Mouse (Mus musculus): ENCODE results near the gene Ccdc171.
A peak's percentile ranks its signal among the peaks of the same experiment; 100 is the strongest.
"Not testable (repeated sequence)": the region's sequence is repeated elsewhere in the genome, so short reads cannot be mapped to it uniquely, and the experiment has no call there.

Gene Ccdc171

DNA sequence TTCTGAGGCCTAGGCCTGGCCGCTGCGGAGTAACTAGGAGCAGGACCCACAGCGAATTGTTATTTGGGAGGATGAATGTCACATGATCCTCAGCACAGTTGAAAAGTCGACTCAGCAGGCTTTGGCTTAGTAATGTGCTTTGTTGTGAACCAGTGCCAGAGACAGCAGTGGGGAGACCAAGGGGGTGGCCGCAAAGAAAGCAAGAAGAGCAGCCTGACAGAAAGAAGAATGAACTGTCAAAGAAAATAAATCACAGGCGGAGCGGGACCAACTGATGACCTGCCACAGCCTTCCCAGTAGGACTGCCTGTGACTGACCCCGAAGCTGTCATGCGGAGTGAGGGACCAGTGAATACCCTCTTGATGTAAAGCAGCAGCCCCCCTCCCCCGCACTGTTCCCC lies 131.2 kb downstream of the Ccdc171 start:
- no peak for DNase-seq (ENCODE audit: low spot score)

DNA sequence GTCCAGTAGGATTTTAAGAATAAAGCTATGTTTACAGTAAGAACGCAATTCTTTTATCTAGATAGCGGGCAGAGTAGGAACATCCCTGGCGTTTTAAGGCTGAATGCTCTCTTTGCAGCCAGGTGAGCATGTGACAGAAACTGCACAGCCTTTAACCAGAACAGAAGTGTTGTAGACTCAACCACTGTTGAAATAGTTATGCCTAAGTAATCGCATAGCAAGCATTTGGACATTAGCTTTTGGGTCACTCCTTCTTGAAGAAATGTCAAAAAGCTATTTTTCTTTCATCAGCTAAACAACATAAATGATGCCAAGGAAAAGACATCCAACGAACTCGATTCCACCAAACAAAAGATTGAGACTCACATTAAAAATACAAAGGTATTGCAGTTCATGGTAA lies 131.7 kb downstream of the Ccdc171 start:
- DNase-seq (ENCODE audit: low spot score) = no peak

DNA sequence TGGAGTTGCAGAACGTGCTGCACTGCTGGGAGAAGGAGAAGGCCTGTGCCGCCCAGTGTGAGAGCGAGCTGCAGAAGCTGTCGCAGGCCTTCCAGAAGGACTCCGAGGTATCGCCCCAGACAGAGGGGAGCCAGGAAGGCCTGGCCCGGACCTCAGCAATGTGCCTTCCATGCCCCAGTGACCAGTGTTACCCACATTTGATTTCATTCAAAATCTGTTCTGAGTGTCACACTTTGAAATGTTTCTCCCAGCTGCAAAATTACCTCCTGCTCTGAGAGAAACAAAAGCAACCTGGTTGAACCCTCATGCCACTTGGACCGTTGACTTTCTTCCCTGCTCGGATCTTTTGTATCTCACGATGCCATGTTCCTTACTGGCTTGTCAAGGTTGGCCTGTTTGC lies 133.1 kb downstream of the Ccdc171 start:
- DNase-seq (ENCODE audit: low spot score) = no peak

- DNase-seq (ENCODE audit: low spot score) = no peak
Observed at GRCm38 (mm10) chr4:83659411-83659810, 134.1 kb downstream of the Ccdc171 start.

GRCm38 (mm10) chr4:83661519-83662271 lies 136.3 kb downstream of the Ccdc171 start:
- no peak for DNase-seq (ENCODE audit: low spot score)

- no peak for DNase-seq (ENCODE audit: low spot score)
Observed at GRCm38 (mm10) chr4:83662301-83662700, 137.0 kb downstream of the Ccdc171 start.

- DNase-seq (ENCODE audit: low spot score) = no peak
Observed at GRCm38 (mm10) chr4:83669552-83669951, 144.2 kb downstream of the Ccdc171 start.

DNA sequence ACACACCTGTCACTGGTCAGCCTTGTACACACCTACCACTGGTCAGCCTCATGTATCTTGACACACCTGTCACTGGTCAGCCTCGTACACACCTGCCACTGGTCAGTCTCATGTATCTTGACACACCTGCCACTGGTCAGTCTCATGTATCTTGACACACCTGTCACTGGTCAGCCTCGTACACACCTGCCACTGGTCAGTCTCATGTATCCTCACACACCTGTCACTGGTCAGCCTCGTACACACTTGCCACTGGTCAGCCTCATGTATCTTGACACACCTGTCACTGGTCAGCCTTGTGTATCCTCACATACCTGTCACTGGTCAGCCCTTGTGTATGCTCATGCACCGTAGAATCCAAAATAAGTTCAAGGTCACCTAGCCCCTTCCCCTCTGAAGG lies 150.0 kb downstream of the Ccdc171 start:
- DNase-seq (ENCODE audit: low spot score) = not testable (repeated sequence)

DNA sequence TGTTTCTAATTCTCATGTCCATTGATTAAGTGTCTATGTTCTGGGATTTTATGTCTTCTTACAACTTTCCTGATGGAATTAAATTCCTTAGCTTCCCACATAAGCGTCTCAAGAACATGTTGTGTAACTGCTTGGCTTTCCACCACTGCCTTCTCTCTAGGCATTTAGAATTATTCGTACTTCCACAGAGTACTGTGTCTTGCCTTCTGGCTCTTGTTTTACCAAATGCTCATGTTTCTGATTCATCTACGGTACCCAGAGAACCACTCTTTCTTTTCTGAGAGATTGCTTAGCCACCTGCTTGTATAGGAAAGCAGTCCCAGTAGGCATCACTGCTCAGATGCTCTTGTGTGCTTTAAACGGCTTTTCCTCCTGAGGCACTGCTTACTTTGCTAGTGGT lies 151.1 kb downstream of the Ccdc171 start:
- no peak for DNase-seq (ENCODE audit: low spot score)

- no peak for DNase-seq (ENCODE audit: low spot score)
Observed at GRCm38 (mm10) chr4:83681081-83681480, 155.7 kb downstream of the Ccdc171 start.

DNA sequence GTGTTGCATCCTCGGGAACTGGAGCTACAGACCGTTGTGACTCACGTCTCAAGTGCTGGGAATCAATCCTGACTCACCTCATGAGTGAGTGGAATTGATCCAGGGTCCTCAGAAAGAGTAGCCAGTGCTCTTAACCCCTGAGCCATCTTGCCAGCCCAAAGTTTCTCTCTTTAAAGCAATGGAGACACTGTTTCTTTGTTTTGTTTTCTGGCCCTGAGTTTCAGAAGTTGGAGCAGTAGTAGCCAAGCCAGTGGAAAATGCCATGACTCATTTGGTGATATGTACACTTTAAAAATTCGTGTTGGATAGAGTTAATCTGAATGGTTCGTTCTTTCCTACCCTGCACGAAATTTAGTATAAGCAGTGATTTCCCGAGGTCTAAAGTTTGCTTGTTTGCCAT lies 157.5 kb downstream of the Ccdc171 start:
- no peak for DNase-seq (ENCODE audit: low spot score)

GRCm38 (mm10) chr4:83700190-83700589 lies 174.8 kb downstream of the Ccdc171 start:
- no peak for DNase-seq (ENCODE audit: low spot score)

GRCm38 (mm10) chr4:83716996-83717395 lies 191.7 kb downstream of the Ccdc171 start:
- DNase-seq (ENCODE audit: low spot score) = no peak

- DNase-seq (ENCODE audit: low spot score) = no peak
Observed at GRCm38 (mm10) chr4:83719816-83720215, 194.5 kb downstream of the Ccdc171 start.

GRCm38 (mm10) chr4:83725136-83725535 lies 199.8 kb downstream of the Ccdc171 start:
- no peak for DNase-seq (ENCODE audit: low spot score)

DNA sequence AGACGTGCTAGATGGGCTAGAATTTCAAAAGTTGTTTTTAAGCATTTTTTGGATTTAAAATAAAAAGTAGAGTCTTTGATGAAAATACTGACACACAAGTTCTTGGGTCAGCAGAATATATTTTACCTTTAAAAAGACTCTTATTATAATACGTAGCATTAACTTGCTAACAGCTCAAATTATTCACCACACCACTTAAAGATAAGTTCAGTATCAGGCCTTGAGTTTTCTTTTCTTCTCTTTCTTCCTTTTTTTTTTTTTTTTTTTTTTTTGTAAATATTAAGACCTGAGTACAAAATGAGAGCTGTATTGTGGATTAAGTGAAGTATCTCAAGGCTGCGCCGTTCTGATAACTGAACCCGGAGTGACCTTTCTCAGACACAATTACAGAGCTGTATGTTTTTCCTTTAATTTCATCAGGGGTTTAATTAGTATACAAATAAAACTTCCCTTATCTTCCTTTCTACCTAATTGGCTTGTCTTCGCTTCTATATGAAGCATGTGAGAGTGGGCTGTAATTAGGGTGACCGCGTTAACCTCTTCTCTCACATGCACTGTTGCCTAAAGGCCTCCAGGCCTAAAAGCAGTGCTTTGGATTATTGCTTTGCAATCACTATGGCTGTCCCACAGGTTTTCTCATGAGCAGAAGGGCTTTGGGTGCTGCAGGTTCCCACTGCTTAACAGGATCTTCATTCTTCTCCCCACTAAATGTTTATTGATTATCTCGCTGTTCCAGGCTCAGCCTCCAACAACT lies 214.0 kb downstream of the Ccdc171 start:
- no peak for DNase-seq (ENCODE audit: low spot score)

DNA sequence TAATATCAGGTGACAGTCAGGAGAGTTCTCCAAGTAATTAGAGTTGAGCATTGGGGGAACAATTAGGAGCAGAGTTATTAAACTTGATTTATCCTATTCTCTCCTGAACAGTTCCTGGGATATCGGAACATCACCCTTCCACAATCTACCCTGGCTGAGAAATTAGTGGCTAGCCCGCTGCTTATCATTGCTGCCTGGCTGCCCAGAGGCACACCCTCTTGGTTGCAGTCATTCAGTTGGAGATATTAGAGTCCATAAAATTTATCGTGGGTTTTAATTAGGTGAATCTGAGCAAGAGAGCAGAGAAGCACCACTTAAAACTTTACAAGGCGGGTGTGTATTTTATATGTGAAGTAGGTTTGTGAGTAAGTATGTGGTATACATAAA lies 214.5 kb downstream of the Ccdc171 start:
- DNase-seq (ENCODE audit: low spot score) = no peak

- DNase-seq (ENCODE audit: low spot score) = no peak
Observed at GRCm38 (mm10) chr4:83742806-83743460, 217.6 kb downstream of the Ccdc171 start.

DNA sequence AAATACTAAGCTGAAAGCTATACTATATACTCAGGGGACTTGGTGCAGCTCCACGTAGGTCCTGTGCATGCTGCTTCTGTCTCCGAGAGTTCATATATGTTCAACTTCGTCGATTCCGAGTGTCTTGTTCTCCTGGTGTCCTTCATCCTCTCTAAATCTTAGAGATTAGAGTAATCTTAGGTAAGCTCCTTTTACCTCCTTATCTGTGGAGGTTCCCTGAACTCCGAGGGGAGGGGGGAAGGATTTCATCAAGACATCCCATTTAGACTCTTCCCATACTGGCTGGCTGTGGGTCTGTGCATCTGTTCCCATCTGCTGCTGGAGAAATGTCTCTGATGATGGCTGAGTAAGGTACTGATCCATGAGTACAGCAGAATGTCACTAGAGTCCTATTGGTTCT lies 249.8 kb downstream of the Ccdc171 start:
- DNase-seq (ENCODE audit: low spot score) = no peak

DNA sequence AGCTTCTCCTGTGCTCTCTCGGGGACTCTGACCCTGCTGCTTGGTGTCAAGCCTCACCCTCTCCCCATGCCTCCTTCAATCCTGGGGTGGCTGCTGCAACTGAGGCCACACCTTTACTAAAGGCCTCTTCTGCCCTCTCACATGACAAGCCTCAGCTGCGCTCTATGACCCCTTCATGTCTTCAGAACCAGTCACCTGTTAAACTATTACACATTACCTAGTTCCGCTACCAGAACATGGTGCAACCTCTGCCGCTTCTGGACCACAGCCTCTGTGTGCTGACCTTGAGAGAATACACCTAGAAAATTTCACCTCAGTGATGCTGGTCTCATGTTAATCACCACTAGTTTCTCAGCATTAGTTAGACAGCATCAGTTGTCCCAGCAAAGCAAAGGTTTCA lies 254.7 kb downstream of the Ccdc171 start:
- no peak for DNase-seq (ENCODE audit: low spot score)

GRCm38 (mm10) chr4:83785115-83785514 lies 259.8 kb downstream of the Ccdc171 start:
- no peak for DNase-seq (ENCODE audit: low spot score)

DNA sequence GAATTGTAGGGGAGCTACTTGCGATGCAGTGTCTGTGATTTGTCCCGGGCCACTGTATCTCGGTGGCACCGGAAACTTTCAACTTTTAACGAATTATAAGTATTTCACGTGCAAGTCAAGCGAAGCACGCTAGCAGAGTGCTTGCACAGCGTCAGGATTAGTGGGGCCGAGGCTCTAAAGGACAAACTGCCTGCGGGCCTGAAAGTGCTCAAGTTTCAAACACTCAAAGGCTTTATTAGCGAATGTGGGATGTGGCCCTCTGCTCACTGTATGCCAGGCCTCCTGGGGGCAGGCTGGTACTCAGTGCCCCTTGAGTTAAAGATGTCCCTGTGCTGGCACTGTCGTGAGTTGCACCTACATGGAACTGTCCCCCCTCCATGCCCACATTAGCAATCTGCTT lies 266.5 kb downstream of the Ccdc171 start:
- no peak for DNase-seq (ENCODE audit: low spot score)

DNA sequence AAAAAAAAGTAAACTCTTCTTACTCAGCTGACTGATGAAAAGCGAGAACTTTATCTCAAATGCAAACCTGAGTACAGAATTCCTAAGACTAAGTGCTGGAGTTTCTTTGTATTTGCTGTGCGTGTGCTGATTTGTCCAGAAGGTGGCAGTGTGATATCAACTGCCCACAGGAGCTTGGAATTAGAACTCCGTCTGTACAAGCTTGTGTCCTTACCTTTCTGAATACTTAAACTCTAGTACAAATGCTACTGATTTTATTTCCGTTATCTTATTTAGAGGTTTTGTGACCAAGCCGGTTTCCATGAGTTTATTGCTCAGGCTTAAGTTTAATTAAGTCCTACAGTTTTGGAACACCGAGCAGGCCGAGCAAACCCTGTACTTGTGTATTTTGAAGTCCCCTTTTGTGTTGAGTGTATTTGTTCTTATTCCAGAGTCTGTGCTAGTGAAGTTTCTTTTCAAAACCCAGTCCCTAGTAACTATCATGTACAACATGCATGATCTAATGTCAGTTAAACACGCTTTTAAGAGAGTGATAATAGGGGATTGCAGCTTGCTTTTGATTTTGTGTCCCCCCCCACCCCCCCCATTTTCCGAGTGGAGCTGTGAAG lies 269.1 kb downstream of the Ccdc171 start:
- DNase-seq (ENCODE audit: low spot score) = peak; percentile 22

Data from testis, postnatal 14 days (tissue).